Mouse (Mus musculus) midbrain, postnatal 0 days (tissue): ENCODE measurements at regions not wholly inside any gene's neighbourhood (a gene's known extent, or its start where the extent isn't known, plus 50 kb on each side); places are given as distances from the start of the nearest gene placed in this dataset.
A peak's percentile ranks its signal among the peaks of the same experiment; 100 is the strongest.

Experiments used
- ATAC-seq: fragments of 200-750 bp; cut with Nextera tagmentation; 2 replicates; pipeline ENCODE4 v1.8.0; 2017; ENCODE audit warnings: moderate number of reproducible peaks, mild to moderate bottlenecking, moderate TSS enrichment, moderate library complexity; ENCODE audit not compliant: low FRiP score
- DNase-seq: peaks from one replicate; pipeline ENCODE4 v3.0.0-alpha.2; 2015; ENCODE audit warnings: low spot score
- H3K27ac ChIP-seq: fragments of 300-500 bp; sonication (generic); 2 replicates; pipeline ENCODE4 v1.5.1; 2014; ENCODE audit warnings: low read depth, mild to moderate bottlenecking, low read length, mixed read lengths
- H3K27me3 ChIP-seq: fragments of 300-500 bp; sonication (generic); 2 replicates; pipeline ENCODE4 v1.6.1; 2014; ENCODE audit warnings: low read length, control low read depth, mixed read lengths; ENCODE audit not compliant: insufficient read depth
- H3K36me3 ChIP-seq: fragments of 300-500 bp; sonication (generic); 2 replicates; pipeline ENCODE4 v1.6.1; 2014; ENCODE audit warnings: low read length, control low read depth, mixed read lengths; ENCODE audit not compliant: insufficient read depth
- H3K4me1 ChIP-seq: fragments of 300-500 bp; sonication (generic); 2 replicates; pipeline ENCODE4 v1.6.1; 2014; ENCODE audit warnings: mild to moderate bottlenecking, control low read depth, antibody characterized with exemption, low read length, mixed read lengths; ENCODE audit not compliant: insufficient read depth
- H3K4me2 ChIP-seq: fragments of 300-500 bp; sonication (generic); 2 replicates; pipeline ENCODE4 v1.6.1; 2014; ENCODE audit warnings: low read depth, mild to moderate bottlenecking, low read length, mixed read lengths; ENCODE audit not compliant: poor library complexity, severe bottlenecking
- H3K4me3 ChIP-seq: fragments of 300-500 bp; sonication (generic); 2 replicates; pipeline ENCODE4 v1.5.1; 2014; ENCODE audit warnings: low read depth, mild to moderate bottlenecking, low read length, moderate library complexity
- H3K9ac ChIP-seq: fragments of 300-500 bp; sonication (generic); replicated peaks from 2 replicates; pipeline ENCODE4 v1.6.1; 2014; ENCODE audit warnings: mild to moderate bottlenecking, low read length, moderate library complexity, mixed read lengths; ENCODE audit not compliant: poor library complexity, severe bottlenecking
- H3K9me3 ChIP-seq: fragments of 300-500 bp; sonication (generic); 2 replicates; pipeline ENCODE4 v1.6.1; 2016; ENCODE audit warnings: low read length, control low read depth
- CTCF ChIP-seq: IDR thresholded peaks from 2 replicates; pipeline ENCODE4 v1.5.1; 2016; ENCODE audit warnings: antibody characterized with exemption, mild to moderate bottlenecking
- WGBS: fragments of 180-500 bp; shearing (Covaris S2); extraction: QIAGEN DNeasy Blood & Tissue Kit; methylation state at CpG from one replicate; pipeline ENCODE4 v1.1.7; 2014; 5-methylcytosine and 5-hydroxymethylcytosine counted together

DNA sequence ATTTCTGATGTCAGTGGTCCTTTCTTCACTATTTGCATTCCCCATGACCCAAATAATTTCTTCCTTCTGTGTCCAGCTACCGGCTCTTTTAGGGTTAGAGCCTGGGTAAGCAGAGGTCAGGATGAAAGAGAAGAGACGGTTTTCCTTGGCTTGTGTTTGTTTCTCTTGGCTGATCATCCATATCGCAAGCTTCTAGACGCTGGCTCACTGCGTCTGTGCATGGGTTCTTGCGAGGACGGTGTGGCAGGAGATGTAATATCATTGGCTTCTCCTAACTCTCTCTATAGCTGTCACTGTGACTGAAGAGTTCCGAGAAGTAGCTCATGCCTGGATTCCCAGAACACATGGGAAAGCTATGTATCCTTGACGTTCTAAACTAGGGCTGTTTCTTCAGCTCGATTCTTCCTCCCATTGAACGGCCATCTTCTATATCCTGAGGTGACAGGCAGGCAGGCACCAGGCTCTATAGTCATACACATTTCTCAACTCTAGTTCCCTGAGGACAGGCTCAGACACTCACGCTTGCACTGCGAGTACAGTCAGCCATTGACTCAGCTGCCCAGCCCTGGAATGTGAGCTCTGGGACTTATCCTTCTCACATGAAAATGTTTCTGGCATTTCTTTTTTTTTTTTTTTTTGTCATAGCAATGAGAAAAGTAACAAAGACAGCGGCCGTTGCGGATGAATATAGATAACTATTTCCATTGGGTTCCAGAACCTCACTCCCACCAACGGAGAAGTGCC, 85.0 kb downstream of the Bach1 start:
- DNase-seq: no peak
- H3K36me3 ChIP-seq: no peaks in the 10 kb centered on the region
- H3K9ac ChIP-seq: no peak overlapping the region
- no peaks in the 10 kb centered on the region for H3K4me1 ChIP-seq
- ATAC-seq: no peak
- WGBS: 68% methylated on average over 17 of the region's 17 CpGs
- no peaks in the 10 kb centered on the region for H3K9me3 ChIP-seq
- H3K4me3 ChIP-seq: no peak overlapping the region
- H3K27me3 ChIP-seq: no peaks in the 10 kb centered on the region
- H3K27ac ChIP-seq: no peak overlapping the region
- H3K4me2 ChIP-seq: no peak overlapping the region
- TF ChIP-seq CTCF: no peak

GRCm38 (mm10) chr16:87784405-87784994, 85.8 kb downstream of the Bach1 start:
- TF ChIP-seq CTCF: no peak
- H3K4me3 ChIP-seq: no peak overlapping the region
- H3K27me3 ChIP-seq: no peaks in the 10 kb centered on the region
- DNase-seq (no peak), ATAC-seq (no peak)
- H3K9ac ChIP-seq: no peak overlapping the region
- no peaks in the 10 kb centered on the region for H3K36me3 ChIP-seq
- H3K9me3 ChIP-seq: no peaks in the 10 kb centered on the region
- no peak overlapping the region for H3K27ac ChIP-seq
- 58% methylated on average over 13 of the region's 13 CpGs for WGBS
- H3K4me2 ChIP-seq: no peak overlapping the region
- no peaks in the 10 kb centered on the region for H3K4me1 ChIP-seq

GRCm38 (mm10) chr16:87789539-87789938, 90.8 kb downstream of the Bach1 start:
- Histone ChIP-seq H3K27ac (no peak overlapping the region), H3K4me1 (no peaks in the 10 kb centered on the region), H3K9ac (no peak overlapping the region), H3K9me3 (no peaks in the 10 kb centered on the region), H3K27me3 (no peaks in the 10 kb centered on the region), H3K36me3 (no peaks in the 10 kb centered on the region), H3K4me3 (no peak overlapping the region), H3K4me2 (no peak overlapping the region)
- no peak for DNase-seq
- WGBS: 91% methylated on average over 10 of the region's 10 CpGs
- no peak for ATAC-seq
- TF ChIP-seq CTCF: no peak

- H3K27me3 ChIP-seq: no peaks in the 10 kb centered on the region
- no peak overlapping the region for H3K9ac ChIP-seq
- H3K9me3 ChIP-seq: no peaks in the 10 kb centered on the region
- no peaks in the 10 kb centered on the region for H3K4me1 ChIP-seq
- ATAC-seq (no peak), DNase-seq (no peak)
- no peak overlapping the region for H3K4me2 ChIP-seq
- H3K36me3 ChIP-seq: no peaks in the 10 kb centered on the region
- 89% methylated on average over 6 of the region's 6 CpGs for WGBS
- no peak overlapping the region for H3K4me3 ChIP-seq
- no peak for TF ChIP-seq CTCF
- H3K27ac ChIP-seq: no peak overlapping the region
These were observed 91.2 kb downstream of the Bach1 start for GRCm38 (mm10) chr16:87789957-87790356.

GRCm38 (mm10) chr16:87796514-87797248, 97.9 kb downstream of the Bach1 start:
- no peaks in the 10 kb centered on the region for H3K27me3 ChIP-seq
- ATAC-seq (peak; percentile 79), DNase-seq (peak; percentile 90)
- no peak overlapping the region for H3K27ac ChIP-seq
- H3K4me3 ChIP-seq: peak overlapping the region; percentile 28
- no peak for TF ChIP-seq CTCF
- whole genome bisulfite sequencing: 4% methylated on average over 20 of the region's 20 CpGs
- H3K4me1 ChIP-seq: no peaks in the 10 kb centered on the region; the same call in 1 of the 2 replicates
- peak overlapping the region; percentile 50 for H3K4me2 ChIP-seq
- 0 out of 2 replicates have a peak overlapping the region, but pooled peaks have one; percentile 5 for H3K9ac ChIP-seq
- H3K36me3 ChIP-seq: no peaks in the 10 kb centered on the region
- H3K9me3 ChIP-seq: no peaks in the 10 kb centered on the region

DNA sequence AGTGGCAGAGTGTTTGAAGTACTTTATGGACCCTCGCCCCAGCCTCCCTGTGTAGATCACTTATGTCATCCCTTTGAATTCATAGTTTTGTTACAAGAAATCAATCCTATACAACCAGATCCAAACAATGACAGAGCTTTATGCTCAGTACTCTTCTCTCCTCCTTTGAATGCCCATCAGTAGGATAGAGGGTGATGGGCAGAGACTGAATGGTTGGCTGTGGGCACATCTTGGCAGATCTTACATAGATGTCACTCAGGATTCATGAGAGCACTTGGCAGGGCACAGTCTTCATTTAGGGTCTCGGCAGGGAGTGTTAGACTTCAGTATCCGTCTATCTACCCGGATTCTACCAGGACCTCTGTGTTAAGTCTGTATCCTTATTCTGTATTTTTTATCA, 103.6 kb downstream of the Bach1 start:
- DNase-seq (peak; percentile 44), ATAC-seq (no peak; the same call in 1 of the 2 replicates)
- H3K9ac ChIP-seq: no peak overlapping the region
- no peaks in the 10 kb centered on the region for H3K27me3 ChIP-seq
- H3K27ac ChIP-seq: no peak overlapping the region
- TF ChIP-seq CTCF: no peak
- H3K9me3 ChIP-seq: no peaks in the 10 kb centered on the region
- H3K4me1 ChIP-seq: no peaks in the 10 kb centered on the region
- no peak overlapping the region for H3K4me2 ChIP-seq
- no peaks in the 10 kb centered on the region for H3K36me3 ChIP-seq
- H3K4me3 ChIP-seq: no peak overlapping the region
- 78% methylated on average over 4 of the region's 4 CpGs for WGBS
